Mouse (Mus musculus) embryo, embryonic 9.5 days (tissue): ENCODE data around the gene Igsf3.
A peak's percentile ranks its signal among the peaks of the same experiment; 100 is the strongest.

Experiments
- DNase-seq: peaks from one replicate; pipeline ENCODE4 v3.0.0-alpha.2; 2017; ENCODE audit errors: extremely low spot score

The Igsf3 gene

DNA sequence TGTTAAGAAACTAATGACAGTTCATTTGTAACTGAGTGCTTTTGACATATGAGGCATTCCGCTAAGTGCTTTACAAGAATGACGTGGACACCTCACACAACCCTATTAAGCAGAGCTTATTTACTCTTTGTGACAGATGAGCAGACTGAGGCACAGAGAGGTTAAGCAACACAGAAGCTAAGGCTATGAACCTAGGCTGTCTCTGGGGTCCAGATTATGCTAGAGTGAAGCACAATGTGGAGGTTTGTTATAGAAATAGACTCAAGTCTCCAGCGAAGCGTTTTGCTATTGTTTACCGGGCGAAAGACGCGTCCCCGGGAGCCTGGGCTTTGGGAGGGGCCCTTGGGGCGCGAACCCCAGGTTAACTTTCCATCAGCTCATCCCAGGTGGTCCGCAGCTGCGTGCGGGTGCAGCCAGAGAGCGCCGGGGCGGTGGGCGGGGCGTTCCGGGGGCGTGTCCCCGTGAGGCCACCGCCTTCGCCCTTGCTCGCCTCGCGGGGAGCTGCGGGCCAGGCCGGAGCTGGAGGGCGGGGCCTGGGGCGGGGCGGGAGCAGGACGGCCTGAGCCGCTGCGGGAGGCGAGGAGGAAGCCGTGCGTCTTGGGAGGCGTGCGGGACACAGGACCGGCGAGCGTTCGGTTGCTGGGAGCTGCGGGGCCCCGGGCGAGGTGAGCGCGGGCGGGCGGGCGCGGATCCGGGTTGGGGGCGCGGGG lies at the start of gene Igsf3:
Igsf3 (plus strand) TSS at position 546 of the 710 bp plus-strand sequence.
- peak; percentile 85 for DNase-seq

DNA sequence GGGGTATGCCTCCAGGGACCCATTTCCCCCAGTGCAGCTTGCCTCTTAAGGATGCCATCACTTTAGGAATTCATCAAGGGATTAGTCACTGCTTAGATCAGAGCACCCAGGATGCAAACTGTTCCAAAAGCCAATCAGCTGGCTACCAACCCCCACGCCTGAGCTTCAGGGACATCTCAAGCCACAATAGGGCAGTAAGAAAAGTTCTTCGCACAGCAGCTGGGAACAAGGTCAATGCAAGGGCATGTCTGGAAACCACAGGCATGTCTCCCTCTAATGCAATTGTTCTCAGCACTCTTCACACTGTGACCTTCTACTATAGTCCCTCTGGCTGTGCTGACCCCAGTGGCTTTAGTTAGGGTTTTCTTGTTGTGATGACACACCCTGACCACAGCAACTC lies 49.6 kb upstream of the Igsf3 start:
- DNase-seq, result no peak

DNA sequence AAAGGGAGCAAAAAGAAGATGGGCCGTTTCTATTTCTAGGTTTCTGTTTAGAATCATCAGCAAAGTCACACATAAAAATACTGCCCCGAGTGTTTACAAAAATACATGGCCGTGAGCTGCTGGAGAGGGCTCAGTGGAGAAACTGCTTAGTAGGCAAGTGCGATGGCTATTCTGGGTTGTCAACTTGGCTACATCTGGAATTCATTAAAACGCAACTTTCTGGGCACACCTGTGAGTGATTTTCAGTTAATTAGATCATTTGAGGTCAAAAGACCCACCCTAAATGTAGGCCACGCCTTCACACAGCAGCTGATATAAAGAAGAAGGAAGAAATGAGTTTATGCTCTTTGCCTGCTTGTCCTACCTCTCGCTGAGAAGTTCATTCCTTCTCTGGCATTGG lies 48.3 kb upstream of the Igsf3 start:
- peak; percentile 19 for DNase-seq

DNA sequence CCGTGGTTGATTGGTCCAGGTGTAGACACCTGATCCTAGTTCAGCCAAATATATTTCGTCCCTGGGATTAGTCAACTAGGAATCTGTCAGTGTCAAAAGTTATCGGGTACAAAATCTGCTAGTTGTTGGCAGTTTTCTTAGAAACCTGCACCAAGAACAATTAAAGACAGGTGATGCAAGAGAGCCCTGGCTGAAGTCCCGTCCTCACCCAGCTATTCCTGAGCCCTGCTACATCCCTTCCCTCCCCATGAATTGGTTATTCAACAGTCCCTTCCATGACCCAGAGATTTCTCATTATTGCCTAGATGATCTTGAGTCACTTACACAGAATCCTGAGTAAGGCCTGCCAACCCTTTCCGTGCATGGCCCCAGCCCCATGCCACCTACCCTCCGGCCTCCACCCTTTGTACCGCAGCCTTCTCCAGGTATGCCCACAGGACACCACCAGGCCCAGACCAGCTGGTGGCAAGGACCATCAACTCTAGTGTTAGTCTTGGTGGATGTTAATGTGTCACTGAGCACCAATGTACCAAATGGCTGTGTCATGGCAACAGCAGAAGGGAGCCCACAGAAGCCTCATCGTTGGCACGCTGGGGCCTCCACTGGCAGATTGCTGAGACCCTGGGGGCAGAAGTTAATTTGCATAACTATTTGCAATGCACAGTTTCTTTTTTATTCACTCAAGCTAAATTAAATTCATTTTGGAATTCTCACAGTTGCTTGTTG lies 33.5 kb upstream of the Igsf3 start:
- DNase-seq, result no peak

DNA sequence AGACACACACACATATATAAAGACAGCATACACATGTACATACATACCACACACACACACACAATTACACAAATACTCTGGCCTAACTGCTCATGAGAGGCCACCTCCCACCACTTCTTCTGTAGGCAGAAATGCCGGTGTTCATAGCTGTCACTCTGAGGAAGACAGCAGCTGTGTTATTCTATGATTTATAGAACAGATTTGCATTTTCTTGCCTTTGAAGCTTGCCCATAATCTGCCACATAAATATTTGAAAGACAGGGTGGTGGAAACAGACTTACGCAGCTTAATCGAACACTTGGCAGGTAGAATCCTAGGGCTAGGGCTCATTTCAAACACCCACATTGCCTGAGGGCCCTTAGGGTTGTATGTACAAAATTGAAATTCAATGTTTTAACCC lies 32.6 kb upstream of the Igsf3 start:
- no peak for DNase-seq

DNA sequence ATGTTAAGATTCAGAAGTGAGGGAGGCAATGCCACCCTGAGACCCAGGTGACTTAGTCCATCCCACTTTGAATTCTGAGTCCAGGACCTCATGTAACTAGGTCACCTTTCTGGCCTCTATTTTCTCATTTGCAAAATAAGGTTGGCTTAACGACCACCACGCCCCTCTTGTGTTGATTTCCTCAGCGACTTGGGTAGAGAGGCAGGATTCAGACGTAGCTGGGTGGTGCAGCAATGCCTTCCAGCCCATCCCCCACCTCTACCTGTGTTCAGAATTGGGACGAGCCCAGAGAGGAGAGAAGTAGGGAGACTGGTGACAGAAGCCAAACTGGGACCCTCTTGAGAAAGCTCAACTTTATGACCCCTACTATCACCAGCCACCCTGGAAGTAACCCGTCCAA lies 31.6 kb upstream of the Igsf3 start:
- DNase-seq, result no peak

DNA sequence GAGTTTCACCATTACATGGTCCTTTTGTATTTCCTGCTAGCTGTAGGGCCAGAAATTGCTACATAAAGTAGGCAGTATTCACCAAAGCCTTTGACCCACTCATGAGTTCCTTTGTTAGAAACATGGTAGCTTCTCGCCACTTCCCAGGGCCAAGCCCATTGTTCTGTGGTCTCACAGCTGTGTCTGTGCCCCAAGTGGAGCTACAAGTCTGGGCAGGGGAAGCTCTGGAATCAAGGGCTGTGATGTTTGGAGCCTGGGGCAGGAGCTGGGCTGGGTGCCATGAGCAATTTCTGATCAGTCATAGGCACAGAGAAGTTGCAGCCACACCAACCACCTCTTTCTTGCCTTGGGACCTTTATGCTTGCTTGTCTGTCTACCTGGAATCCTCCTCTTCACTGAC lies 30.1 kb upstream of the Igsf3 start:
- DNase-seq, result no peak

DNA sequence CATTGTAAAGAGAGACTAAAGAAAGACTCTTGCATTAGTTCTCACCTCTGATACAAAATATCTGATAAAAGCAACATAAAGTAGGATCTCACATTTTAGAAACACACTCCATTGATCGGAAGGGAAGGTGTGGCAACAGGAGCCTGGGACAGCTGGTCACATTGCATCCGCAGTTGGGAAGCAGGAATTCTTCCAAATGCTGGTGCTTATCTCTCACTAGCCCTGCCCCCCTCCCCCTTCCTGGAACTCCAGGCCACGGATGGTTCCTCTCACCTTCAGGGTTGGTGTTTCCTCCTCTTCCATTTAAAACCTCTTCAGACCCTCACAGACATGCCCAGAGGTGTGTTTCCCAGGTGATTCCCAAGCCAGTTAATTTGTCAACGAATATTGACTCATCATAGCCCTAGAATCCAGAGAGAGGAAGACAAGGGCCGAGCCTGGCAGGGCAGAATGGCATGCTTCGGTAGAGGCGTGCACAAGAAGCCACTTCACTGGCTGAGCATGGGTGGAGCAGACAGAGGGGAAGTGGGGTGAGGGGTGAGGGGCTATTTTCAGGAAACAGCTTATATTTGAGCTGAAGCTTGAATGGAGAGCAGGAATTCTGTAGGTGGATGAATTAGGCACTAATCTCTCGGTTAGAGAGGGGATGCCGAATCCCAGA lies 28.3 kb upstream of the Igsf3 start:
- DNase-seq, result no peak

DNA sequence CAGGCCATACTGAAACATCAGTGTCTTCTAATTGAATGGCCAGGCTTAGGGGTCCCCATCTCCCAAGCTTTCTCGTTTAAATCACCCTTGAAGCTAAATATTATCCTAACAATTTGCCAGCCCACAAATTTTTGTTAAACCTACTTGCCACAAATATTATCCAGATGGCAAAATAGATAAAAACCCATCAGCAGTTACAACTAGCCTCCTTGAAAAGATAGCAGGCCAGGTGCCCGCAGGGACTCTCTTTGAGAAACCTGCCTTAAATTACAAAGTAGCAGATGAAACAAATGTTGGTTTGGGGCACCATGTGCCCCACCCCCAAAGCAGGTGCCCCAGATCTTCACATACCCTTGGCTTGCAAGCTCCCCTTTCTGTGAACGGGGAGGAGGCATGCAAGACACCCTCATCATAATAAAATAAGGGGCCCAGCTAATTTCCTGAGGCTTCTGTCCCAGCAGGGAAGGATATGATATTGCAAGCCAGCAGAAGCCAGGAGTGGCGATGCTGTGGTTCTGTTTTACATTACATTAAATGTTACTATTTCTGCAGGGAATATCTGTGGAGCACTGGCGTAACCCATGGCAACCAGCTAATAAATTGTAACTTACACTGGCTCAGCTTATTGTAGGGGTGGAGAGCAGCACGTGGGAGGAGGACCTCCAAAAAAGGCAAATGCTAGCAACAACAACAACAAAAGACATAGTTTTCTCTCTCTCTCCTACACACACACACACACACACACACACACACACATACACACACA lies 27.2 kb upstream of the Igsf3 start:
- no peak for DNase-seq

DNA sequence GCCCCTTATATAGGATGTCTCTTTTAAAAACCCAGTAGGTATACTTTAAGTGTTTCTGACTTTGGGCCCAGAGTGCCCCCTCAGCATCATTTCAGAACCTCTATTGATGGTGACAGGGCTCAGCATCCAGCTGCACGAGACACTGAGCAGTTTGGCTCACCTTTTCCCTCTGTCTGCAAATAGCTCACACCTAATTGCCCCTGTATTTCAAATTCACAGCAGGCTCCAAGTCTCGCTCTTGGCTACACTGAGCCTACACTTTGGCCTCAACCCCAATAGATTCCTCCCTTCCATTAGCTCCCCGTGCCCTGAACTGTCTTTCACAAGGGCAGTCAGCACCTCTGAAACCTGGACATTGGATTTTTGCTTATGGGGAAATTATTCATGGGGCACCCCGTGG lies 26.5 kb upstream of the Igsf3 start:
- no peak for DNase-seq

DNA sequence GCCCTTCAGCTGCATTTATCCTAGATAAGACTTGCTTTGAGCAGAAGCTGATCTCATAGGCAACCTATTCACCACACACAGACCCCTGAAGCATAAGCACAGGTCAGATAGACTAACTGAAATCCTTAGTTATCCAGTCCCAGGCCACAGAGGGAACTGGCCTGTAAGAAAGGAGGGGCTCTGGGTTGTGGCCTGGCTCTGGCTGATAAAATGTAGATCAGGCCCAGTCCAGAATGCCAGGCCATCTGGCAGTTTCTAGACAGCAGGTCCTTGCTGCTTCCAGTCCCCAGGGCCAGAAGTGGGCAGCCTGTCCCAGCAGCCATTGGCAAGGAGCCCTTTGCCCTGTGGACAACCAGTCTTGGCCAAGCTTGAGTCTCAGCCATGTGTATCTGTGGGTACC lies 22.4 kb upstream of the Igsf3 start:
- DNase-seq, result no peak

DNA sequence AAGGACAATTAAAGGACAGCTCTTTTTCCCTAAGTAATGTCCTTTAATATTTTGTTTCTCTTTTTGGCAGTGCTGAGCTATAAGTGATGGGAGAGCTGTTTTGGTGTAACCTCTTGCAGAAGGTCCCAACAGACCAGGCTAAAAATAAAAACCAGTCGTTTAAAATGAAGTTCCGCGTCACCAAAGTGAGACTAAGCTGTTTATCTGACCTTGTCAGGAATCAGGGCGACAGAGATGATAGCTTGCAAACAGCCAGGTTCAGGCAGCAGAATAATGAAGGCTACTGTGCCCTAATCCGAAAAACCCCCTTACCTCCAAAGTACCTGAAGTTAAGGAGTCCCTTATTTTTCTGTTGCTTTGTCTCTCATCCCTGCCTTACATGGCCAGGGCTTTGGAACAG lies 21.2 kb upstream of the Igsf3 start:
- DNase-seq, result no peak

DNA sequence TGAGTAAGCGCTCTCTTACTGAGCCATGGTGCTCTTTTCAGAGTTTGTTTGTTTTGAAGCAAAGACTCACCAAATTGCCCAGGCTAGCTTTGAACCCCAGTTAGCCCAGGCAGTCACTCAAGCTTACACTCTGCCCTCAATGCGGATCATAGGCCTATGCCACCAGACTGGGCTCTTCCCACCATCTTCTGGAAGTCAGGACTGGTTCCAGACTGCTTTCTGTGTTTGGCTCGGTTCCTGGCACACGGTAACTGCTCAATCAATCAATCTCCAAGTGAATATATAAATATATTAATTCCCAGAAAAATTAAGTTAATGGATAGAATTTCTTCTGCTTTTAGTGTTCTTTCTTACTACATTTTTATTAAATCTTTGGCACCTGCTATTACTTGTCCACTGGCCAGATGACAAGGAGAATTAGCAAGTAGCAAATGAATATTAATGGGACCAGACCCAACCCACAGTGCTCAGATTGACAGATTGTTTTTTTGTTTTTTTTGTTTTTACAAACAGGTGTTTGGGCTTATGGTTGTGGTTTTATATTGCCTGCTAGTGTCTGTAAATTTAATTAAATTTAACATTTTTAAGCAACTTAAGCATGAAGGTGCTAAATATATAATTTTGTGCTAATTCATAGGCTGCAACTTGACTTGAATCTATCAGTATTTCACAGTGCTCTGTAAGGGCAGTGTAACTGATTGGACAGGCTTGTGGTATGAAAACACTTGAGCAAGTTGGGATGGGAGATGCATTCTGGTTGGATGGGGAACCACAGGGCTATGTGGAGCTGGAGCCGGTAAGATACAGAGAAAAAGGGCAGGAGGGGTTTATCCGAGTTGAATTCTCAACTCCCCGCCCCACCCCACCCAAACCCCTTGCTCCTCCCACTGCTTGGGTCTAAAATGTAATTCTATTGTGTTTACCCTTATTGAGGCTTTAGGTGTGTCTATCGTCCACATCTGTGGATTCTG lies 20.0 kb upstream of the Igsf3 start:
- no peak for DNase-seq

DNA sequence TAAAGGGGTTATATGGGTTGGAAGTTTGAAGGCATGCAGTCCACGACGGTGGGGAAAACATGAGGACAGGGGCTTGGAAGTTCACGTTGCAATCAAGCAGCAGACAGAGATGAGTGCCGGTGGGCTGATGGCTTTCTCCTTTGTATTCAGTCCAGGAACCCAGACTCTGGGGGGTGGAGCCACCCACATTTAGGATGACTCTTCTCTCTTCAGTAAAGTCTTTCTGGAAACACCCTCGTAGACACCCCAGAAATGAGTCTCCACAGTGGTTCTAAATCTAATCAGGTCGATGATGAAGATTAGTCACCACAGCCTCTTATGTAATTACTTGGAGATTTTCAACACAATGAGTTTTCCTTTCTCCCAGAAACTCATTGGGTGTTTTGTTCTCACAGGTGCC lies 16.1 kb upstream of the Igsf3 start:
- no peak for DNase-seq

DNA sequence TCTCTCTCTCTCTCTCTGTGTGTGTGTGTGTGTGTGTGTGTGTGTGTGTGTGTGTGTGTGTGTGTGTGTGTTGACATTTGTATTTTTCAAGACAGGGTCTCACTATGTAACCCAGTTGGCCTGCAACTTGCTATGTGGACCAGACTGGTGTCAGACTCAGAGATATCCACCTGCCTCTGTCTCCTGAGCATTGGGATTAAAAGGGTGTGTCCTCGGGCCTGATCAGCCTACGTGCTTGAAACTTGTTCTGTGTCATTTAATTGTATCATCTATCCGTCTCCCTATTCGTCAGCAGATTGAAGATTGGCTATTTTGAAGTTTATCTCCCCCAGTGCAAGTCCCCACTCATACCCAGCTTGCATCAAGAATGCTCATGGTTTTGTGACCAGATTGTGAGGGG lies 14.5 kb upstream of the Igsf3 start:
- no peak for DNase-seq

DNA sequence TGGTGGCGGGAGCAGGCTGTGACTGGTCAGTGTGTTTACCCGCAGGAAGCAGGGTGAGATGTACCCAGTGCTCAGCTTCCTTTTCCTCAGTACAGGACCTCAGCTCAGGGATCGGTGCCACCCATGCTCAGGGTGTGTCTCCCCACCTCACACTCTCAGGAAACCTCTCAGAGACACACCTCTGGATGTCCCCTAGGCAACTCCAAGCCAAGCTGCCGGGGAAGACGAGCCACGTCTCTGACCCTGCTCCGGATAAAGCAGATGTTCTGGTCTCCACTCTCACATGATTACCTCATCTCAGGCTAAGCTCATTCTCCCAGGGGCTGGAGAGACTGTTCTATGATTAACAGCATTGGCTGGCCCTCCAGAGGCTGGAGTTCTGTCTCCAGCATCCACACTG lies 13.3 kb upstream of the Igsf3 start:
- no peak for DNase-seq

DNA sequence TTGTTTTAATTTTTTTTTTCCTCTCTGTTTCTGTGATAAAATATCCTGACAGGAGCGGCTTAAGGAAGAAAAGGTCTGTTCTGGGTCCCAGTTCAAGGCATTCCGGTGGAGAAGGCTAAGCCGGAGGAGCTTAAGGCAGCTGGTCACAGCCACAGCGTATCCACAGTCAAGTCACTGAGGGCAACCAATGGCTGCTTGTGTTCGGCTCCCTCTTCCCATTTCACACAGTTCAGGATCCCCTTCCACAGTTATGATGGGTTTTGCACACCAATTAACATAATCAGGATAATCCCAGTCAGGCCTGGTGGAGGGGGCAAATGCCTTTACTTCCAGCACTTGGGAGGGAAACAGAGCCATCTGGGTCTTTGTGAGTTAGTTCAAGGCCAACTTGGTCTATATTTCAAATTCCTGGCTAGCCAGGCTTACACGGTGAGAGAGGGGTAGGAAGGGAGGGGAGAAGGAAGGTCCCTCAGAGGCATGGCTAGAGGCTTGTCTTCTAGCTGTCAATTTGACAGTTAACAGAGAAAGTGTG lies 11.7 kb upstream of the Igsf3 start:
- DNase-seq, result no peak

DNA sequence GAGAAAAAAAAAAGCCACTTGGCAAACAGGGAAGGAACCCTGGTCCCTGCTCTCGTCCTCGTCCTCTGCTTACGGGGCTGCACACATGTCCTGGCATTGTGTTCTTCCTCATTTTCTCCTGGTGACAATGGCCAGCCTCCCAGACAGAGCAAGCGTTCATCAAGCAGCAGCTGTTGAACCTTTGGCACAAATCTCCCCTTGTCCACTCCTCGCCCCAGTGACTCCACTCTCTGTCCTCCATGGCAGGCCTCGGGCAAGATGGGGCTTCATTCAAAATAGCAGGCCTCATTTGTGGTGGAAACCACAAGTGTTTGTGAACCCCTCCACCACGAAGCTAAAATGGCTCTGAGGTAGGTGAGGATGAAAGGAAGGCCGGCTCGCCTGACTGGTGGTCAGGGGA lies 11.0 kb upstream of the Igsf3 start:
- no peak for DNase-seq

DNA sequence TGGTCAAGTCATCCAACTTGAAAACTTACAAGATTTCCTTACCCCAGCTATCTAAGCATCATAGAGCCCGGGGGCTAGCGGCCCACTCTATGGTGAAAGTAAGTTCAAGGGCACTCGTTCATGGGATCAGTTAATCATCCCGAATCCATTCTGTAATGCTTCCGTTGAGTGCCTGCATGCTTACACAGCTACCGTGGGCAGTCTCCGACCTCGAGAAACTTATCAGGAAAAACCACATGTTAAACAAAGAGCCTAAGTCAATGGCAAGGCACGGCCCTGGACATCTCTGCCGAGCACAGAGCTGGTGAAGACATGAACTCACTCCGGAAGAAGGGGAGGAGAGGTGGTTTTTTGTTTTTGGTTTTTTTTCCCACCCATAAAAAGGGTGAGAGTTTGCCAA lies 9.5 kb upstream of the Igsf3 start:
- no peak for DNase-seq

DNA sequence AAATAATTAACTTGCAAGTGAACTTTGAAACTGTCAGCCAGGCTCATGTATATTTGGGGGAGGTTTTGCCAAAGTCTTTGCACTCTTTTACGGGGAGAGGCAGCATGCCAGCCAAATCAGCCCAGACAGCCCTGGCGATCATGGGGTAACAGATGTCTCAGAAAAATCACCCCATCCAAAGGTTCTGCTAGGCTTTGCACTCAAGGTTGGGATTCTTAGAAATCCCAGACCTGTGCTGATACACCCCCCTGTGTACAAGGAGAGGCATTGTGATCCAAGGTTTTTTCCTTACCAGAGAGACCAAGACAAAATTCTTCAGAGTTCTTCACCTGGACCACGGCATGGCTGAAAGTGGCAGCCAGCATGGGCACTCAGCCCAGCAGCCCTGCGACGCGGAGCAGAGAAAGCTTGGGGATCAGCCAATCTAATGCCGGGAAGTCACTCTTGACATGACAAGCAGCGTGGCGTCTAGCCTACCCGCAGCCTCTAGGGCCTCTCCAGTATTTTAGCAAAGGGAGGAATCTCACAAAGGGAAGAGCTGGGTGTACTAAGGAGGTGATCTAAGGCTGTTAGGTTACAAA lies 7.5 kb upstream of the Igsf3 start:
- no peak for DNase-seq
